Mouse (Mus musculus) midbrain, embryonic 14.5 days (tissue): ENCODE measurements around the gene Usp7. TPM values are rescaled to one million over a fixed set of nuclear protein-coding genes. Genes with fewer than 3 reads are reported as not detected.

Experiments used
- ATAC-seq: fragments of 200-750 bp; cut with Nextera tagmentation; 2 replicates; pipeline ENCODE4 v1.8.0; 2017; ENCODE audit warnings: moderate number of reproducible peaks, moderate library complexity; ENCODE audit not compliant: low FRiP score, low TSS enrichment
- DNase-seq: peaks from one replicate; pipeline ENCODE4 v3.0.0-alpha.2; 2015
- H3K27ac ChIP-seq: fragments of 300-500 bp; sonication (generic); replicated peaks from 2 replicates; pipeline ENCODE4 v1.5.1; 2014; ENCODE audit warnings: mild to moderate bottlenecking, low read depth, low read length, moderate library complexity
- H3K27me3 ChIP-seq: fragments of 300-500 bp; sonication (generic); 2 replicates; pipeline ENCODE4 v1.6.1; 2014; ENCODE audit warnings: low read length, control low read depth, mixed read lengths; ENCODE audit not compliant: control insufficient read depth, insufficient read depth
- H3K36me3 ChIP-seq: fragments of 300-500 bp; sonication (generic); 2 replicates; pipeline ENCODE4 v1.6.1; 2014; ENCODE audit warnings: low read length, control low read depth; ENCODE audit not compliant: control insufficient read depth, insufficient read depth
- H3K4me1 ChIP-seq: fragments of 300-500 bp; sonication (generic); 2 replicates; pipeline ENCODE4 v1.6.1; 2014; ENCODE audit warnings: mild to moderate bottlenecking, antibody characterized with exemption, low read length, control low read depth; ENCODE audit not compliant: control insufficient read depth, insufficient read depth
- H3K4me2 ChIP-seq: fragments of 300-500 bp; sonication (generic); 2 replicates; pipeline ENCODE4 v1.6.1; 2014; ENCODE audit warnings: mild to moderate bottlenecking, low read length, moderate library complexity
- H3K4me3 ChIP-seq: fragments of 300-500 bp; sonication (generic); replicated peaks from 2 replicates; pipeline ENCODE4 v1.5.1; 2014; ENCODE audit warnings: low read depth, low read length
- H3K9ac ChIP-seq: fragments of 300-500 bp; sonication (generic); replicated peaks from 2 replicates; pipeline ENCODE4 v1.6.1; 2014; ENCODE audit warnings: mild to moderate bottlenecking, low read length, moderate library complexity
- H3K9me3 ChIP-seq: fragments of 300-500 bp; sonication (generic); 2 replicates; pipeline ENCODE4 v1.6.1; 2016; ENCODE audit warnings: low read length, control low read depth, mixed read lengths; ENCODE audit not compliant: control insufficient read depth
- WGBS: fragments of 180-500 bp; shearing (Covaris S2); extraction: QIAGEN DNeasy Blood & Tissue Kit; methylation state at CpG from one replicate; pipeline ENCODE4 v1.1.7; 2014; 5-methylcytosine and 5-hydroxymethylcytosine counted together
- polyA plus RNA-seq: library from polyadenylated mRNA; unstranded; fragments of >200 nt; fragmentation: Nextera tagmentation; extraction: Ambion mirVana; gene quantifications from 2 replicates; pipeline ENCODE4 v1.2.1, GENCODE M21; 2014

Usp7 gene
- polyA plus RNA-seq, 1 experiment from 2014 or later, result 50.0 TPM

DNA sequence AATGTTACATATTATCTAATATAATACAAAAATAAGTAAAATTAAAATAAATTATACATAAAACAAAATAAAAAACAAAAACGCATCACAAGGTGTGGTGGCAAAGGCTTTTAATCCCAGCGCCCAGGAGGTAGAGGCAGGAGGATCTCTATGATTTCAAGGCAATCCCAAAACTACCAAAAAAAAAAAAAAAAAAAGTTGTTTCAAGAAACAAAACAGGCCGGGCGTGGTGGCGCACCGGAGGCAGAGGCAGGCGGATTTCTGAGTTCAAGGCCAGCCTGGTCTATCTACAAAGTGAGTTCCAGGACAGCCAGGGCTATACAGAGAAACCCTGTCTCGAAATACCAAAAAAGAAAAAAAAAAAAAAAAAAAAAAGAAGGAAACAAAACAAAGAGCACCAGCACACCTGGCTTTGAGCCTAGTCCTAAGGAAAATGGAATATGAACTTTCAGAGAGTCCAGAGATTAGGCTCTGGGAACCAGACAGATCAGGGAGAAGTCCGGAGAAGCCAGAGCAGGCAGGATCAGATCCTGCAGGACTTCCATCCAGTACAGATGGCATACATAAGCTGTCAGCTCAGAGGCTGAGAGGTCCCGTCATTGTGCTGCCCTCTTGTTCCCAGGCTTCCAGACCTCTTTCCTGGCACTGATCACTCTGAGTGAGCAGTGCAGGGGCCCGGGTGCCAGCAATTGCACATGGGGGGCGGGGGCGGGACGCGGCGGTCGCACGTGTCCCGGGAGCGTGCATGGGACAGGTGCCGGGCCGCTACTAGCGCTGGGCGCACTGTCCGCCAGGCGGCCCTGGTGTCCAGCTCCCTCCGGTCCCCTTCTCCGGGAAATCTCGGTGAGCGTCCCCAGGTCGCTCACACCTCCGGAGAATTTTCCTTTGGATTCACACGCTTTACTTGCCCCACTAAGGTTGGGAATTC is 36.8 kb upstream of the Usp7 start:
- no peak for DNase-seq
- Histone ChIP-seq H3K4me1 (peaks cover 20% of the 10 kb centered on the region), H3K36me3 (peaks cover 16% of the 10 kb centered on the region), H3K4me3 (peak overlapping the region; percentile 100), H3K27ac (peak overlapping the region; percentile 96), H3K27me3 (no peaks in the 10 kb centered on the region), H3K4me2 (peak overlapping the region; percentile 93), H3K9me3 (no peaks in the 10 kb centered on the region), H3K9ac (peak overlapping the region; percentile 64)
- peak; percentile 44 for ATAC-seq
- 13% methylated on average over 33 of the region's 33 CpGs for WGBS

DNA sequence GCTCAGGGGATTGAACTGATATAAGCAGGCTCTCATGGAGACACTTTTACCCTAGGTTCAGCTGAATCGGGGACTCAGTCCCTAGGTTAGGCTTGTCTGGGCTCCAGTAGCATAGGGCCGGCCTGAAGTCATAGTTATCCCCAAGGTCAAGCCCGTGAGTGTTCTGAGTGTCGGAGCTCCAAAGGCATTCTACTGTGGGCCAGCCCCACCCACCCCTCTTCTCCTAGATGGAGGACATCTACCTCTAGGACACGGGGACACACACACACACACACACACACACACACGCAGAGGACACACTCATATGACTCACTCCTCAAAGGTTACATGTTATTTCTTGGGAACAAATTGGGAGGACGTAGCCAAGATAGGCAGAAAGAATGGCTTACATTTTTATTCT is 35.3 kb upstream of the Usp7 start:
- no peaks in the 10 kb centered on the region for H3K27me3 ChIP-seq
- WGBS, result 92% methylated on average over 7 of the region's 7 CpGs

DNA sequence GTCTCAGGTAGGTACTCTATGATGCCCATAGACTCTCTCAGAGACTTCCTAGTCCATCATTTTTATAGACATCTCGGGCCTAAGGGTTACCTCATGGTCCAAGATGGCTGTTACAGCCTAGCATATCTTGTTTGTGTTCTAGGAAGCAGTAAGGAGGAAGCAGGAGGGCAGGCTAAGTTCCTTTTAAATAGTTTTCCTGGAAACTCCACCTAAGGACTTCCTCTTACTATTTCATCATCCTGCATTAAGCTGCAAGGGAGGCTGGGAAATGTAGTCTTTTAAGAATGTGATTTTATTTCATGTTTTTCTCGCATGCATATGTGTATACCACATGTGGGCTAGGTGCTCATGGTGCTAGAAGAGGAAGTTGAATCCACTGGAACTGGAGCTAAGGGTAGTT is 31.6 kb upstream of the Usp7 start:
- DNase-seq (peak; percentile 36), ATAC-seq (no peak)

More for the DNA sequence above, 35.3 kb upstream of the Usp7 start:
- Histone ChIP-seq H3K36me3 (peaks cover 2% of the 10 kb centered on the region; the same call in 1 of the 2 replicates), H3K4me2 (no peak overlapping the region), H3K9me3 (no peaks in the 10 kb centered on the region), H3K4me3 (no peak overlapping the region), H3K4me1 (peaks cover 7% of the 10 kb centered on the region), H3K27ac (no peak overlapping the region), H3K9ac (no peak overlapping the region)
- ATAC-seq, result no peak
- DNase-seq, result no peak

DNA sequence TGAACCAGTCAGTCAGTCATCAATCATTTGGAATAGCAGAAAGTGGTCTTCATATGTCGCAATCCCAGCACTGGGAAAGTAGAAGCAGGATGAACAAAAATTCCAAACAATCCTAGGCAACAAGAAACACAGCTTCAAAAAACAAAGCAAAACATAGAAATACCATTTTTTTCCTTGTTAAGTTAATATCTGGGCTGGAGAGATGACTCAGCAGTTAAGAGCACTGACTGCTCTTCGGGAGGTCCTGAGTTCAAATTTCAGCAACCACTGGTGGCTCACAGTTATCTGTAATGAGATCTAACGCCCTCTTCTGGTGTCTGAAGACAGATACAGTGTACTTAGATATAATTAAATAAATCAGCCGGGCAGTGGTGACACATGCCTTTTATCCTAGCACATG is 30.5 kb upstream of the Usp7 start:
- no peaks in the 10 kb centered on the region for H3K4me1 ChIP-seq
- H3K4me2 ChIP-seq, result no peak overlapping the region
- H3K9ac ChIP-seq, result no peak overlapping the region
- H3K27ac ChIP-seq, result no peak overlapping the region
- no peaks in the 10 kb centered on the region for H3K9me3 ChIP-seq
- DNase-seq, result no peak
- no peaks in the 10 kb centered on the region for H3K36me3 ChIP-seq
- no peaks in the 10 kb centered on the region for H3K27me3 ChIP-seq
- no peak for ATAC-seq
- WGBS, result 78% methylated on average over 4 of the region's 4 CpGs
- no peak overlapping the region for H3K4me3 ChIP-seq

More for the DNA sequence above, 31.6 kb upstream of the Usp7 start:
- H3K27ac ChIP-seq, result no peak overlapping the region
- no peaks in the 10 kb centered on the region for H3K9me3 ChIP-seq
- WGBS, result 81% methylated on average over 2 of the region's 2 CpGs
- H3K4me2 ChIP-seq, result no peak overlapping the region
- no peaks in the 10 kb centered on the region for H3K36me3 ChIP-seq
- no peak overlapping the region for H3K4me3 ChIP-seq
- no peaks in the 10 kb centered on the region for H3K4me1 ChIP-seq
- no peaks in the 10 kb centered on the region for H3K27me3 ChIP-seq
- no peak overlapping the region for H3K9ac ChIP-seq

DNA sequence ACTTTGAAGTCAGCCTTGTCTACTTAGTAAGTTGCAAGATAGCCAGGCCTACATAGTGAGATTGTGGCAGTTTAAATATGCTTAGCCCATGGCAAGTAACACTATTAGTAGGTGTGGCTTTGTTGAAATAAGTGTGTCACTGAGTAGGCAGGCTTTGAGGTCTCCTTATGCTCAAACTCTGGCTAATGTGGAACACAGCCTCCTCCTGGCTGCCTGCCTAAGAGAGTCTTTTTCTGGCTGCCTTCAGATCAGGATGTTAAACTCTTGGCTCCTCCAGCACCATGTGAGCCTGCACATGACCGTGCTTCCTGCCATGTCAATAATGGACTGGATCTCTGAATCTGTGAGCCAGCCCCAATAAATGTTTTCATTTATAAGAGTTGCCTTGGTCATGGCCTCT is 29.3 kb upstream of the Usp7 start:
- Histone ChIP-seq H3K4me1 (no peaks in the 10 kb centered on the region), H3K4me2 (no peak overlapping the region), H3K9ac (no peak overlapping the region), H3K36me3 (no peaks in the 10 kb centered on the region), H3K4me3 (no peak overlapping the region), H3K9me3 (no peaks in the 10 kb centered on the region), H3K27ac (no peak overlapping the region), H3K27me3 (no peaks in the 10 kb centered on the region)
- WGBS, result 86% methylated on average over 1 of the region's 1 CpGs
- ATAC-seq, result no peak
- no peak for DNase-seq

DNA sequence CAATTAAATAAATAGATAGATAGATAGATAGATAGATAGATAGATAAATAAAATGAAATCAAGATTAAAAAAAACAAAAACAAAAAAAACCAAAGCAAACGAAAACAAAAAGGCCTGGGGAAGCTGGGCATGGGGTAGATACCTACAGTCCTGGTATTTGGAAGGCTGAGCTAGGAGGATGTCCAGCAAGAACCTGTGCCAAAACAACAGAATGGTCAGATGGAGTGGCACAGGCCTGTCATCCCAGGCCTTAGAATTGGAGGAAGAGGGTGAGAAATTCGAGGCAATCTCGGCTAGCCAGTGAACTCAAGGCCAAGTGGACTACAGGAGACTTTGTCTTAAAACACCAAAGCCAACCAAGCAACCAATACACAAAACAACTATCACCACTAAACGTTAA is 25.8 kb upstream of the Usp7 start:
- H3K9ac ChIP-seq, result no peak overlapping the region
- H3K27me3 ChIP-seq, result no peaks in the 10 kb centered on the region
- 94% methylated on average over 4 of the region's 4 CpGs for WGBS
- no peaks in the 10 kb centered on the region for H3K9me3 ChIP-seq
- no peaks in the 10 kb centered on the region for H3K36me3 ChIP-seq
- ATAC-seq, result no peak
- no peak overlapping the region for H3K27ac ChIP-seq
- no peak overlapping the region for H3K4me2 ChIP-seq
- DNase-seq, result no peak
- H3K4me3 ChIP-seq, result no peak overlapping the region
- no peaks in the 10 kb centered on the region for H3K4me1 ChIP-seq

DNA sequence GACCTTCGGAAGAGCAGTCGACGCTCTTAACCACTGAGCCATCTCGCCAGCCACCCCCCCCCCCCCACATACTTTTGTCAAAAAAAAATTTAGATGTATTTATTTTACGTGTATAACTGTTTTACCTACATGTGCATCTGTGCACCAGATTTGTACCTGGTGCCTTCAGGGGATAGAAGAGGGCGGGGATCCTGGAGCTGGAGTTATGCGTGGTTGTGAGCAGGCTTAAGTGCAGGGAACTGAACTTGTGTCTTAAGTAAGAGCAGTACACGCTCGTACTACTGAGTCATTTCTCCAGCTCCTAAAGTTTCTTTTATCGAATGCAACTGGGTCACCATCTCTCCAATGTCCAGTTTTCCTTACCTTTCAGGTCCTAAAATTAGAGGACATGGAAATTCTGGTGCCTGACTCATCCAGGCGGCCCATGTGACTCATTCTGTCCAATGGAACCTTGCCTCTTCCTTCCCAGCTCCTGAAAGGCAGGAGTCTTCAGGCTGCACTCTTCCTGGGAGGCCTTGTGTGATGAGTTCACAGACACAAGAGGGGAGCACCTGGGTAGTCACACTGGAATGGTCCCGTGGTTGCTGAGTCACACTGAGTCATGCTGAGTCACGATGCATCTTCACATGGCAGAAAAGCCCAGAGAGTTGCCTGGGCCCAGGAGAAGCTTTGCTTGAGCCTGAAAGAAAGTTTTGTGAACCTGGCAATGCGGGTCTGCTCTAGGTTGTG is 18.5 kb upstream of the Usp7 start:
- DNase-seq (no peak), ATAC-seq (no peak)
- Histone ChIP-seq H3K27ac (no peak overlapping the region), H3K36me3 (no peaks in the 10 kb centered on the region), H3K9ac (no peak overlapping the region), H3K9me3 (no peaks in the 10 kb centered on the region), H3K4me3 (no peak overlapping the region), H3K4me2 (no peak overlapping the region), H3K27me3 (no peaks in the 10 kb centered on the region), H3K4me1 (no peaks in the 10 kb centered on the region)
- 91% methylated on average over 14 of the region's 14 CpGs for WGBS

DNA sequence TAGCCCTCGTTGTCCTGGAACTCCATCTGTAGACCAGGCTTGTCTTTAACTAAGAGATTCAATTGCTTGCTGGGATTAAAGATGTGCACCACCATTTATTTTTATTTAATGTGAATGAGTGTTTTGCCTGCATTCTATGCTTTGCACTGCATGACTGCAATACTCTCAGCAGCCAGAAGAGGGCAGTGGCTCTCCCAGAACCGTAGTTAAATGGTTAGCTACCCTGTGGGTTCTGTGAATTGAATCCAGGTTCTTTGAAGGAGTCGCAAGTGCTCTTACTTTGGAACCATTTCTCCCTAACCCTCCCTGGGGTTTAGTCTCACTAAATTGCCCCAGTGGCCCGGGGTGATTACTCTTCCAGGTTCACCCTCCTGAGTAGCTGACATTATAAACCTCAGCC is 14.6 kb upstream of the Usp7 start:
- peak; percentile 61 for DNase-seq

More for the DNA sequence above, 14.6 kb upstream of the Usp7 start:
- Histone ChIP-seq H3K9ac (no peak overlapping the region), H3K4me2 (no peak overlapping the region), H3K27me3 (no peaks in the 10 kb centered on the region), H3K27ac (no peak overlapping the region), H3K36me3 (no peaks in the 10 kb centered on the region), H3K4me3 (no peak overlapping the region), H3K4me1 (no peaks in the 10 kb centered on the region), H3K9me3 (no peaks in the 10 kb centered on the region)
- 17% methylated on average over 4 of the region's 4 CpGs for WGBS
- no peak for ATAC-seq
